Mouse (Mus musculus): ENCODE measurements around the gene Gm8122. TPM values are rescaled to one million over a fixed set of nuclear protein-coding genes. Genes with fewer than 3 reads are reported as not detected.
"Not testable (repeated sequence)": the region's sequence is repeated elsewhere in the genome, so short reads cannot be mapped to it uniquely, and the experiment has no call there.

Gm8122 gene
- not detected in 2 replicates for polyA plus RNA-seq (2014; fragmentation: Nextera tagmentation; extraction: Ambion mirVana)

GRCm38 (mm10) chr14:43235204-43235603, at the start of gene Gm8122:
Gm8122 (minus strand) TSS chr14:43235304.
- not testable (repeated sequence) for DNase-seq (ENCODE audit: low spot score); ATAC-seq (replicated peaks; ENCODE audit: insufficient number of reproducible peaks, low FRiP score, low TSS enrichment, low read depth); H3K27me3 ChIP-seq (ENCODE audit: control insufficient read depth, insufficient read depth, low read length); H3K4me1 ChIP-seq (ENCODE audit: control insufficient read depth, insufficient read depth, low read length); H3K9me3 ChIP-seq (replicated peaks; ENCODE audit: control insufficient read depth, low read length); H3K9ac ChIP-seq (replicated peaks; ENCODE audit: low read length); H3K4me2 ChIP-seq (ENCODE audit: low read depth, low read length); H3K4me3 ChIP-seq (ENCODE audit: low read depth, low read length); H3K36me3 ChIP-seq (replicated peaks; ENCODE audit: control insufficient read depth, insufficient read depth, low read depth, low read length); H3K27ac ChIP-seq (replicated peaks; ENCODE audit: low read depth, low read length)
- WGBS = 97% methylated on average over 3 of the region's 4 CpGs

GRCm38 (mm10) chr14:43278681-43279080, 43.6 kb upstream of the Gm8122 start:
- not testable (repeated sequence) for H3K4me2 ChIP-seq (ENCODE audit: low read depth, low read length); H3K27ac ChIP-seq (replicated peaks; ENCODE audit: low read depth, low read length); H3K9me3 ChIP-seq (replicated peaks; ENCODE audit: control insufficient read depth, low read length); H3K27me3 ChIP-seq (ENCODE audit: control insufficient read depth, insufficient read depth, low read length); H3K4me1 ChIP-seq (ENCODE audit: control insufficient read depth, insufficient read depth, low read length); DNase-seq (ENCODE audit: low spot score); H3K4me3 ChIP-seq (ENCODE audit: low read depth, low read length); H3K9ac ChIP-seq (replicated peaks; ENCODE audit: low read length); ATAC-seq (replicated peaks; ENCODE audit: insufficient number of reproducible peaks, low FRiP score, low TSS enrichment, low read depth); H3K36me3 ChIP-seq (replicated peaks; ENCODE audit: control insufficient read depth, insufficient read depth, low read depth, low read length)
- WGBS = 90% methylated on average over 3 of the region's 3 CpGs

GRCm38 (mm10) chr14:43278146-43278545, 43.0 kb upstream of the Gm8122 start:
- 76% methylated on average over 4 of the region's 4 CpGs for WGBS
- not testable (repeated sequence) for H3K9ac ChIP-seq (replicated peaks; ENCODE audit: low read length); DNase-seq (ENCODE audit: low spot score); H3K4me2 ChIP-seq (ENCODE audit: low read depth, low read length); H3K27ac ChIP-seq (replicated peaks; ENCODE audit: low read depth, low read length); H3K4me3 ChIP-seq (ENCODE audit: low read depth, low read length); H3K4me1 ChIP-seq (ENCODE audit: control insufficient read depth, insufficient read depth, low read length); ATAC-seq (replicated peaks; ENCODE audit: insufficient number of reproducible peaks, low FRiP score, low TSS enrichment, low read depth); H3K36me3 ChIP-seq (replicated peaks; ENCODE audit: control insufficient read depth, insufficient read depth, low read depth, low read length); H3K9me3 ChIP-seq (replicated peaks; ENCODE audit: control insufficient read depth, low read length); H3K27me3 ChIP-seq (ENCODE audit: control insufficient read depth, insufficient read depth, low read length)

GRCm38 (mm10) chr14:43277468-43277867, 42.4 kb upstream of the Gm8122 start:
- not testable (repeated sequence) for H3K9ac ChIP-seq (replicated peaks; ENCODE audit: low read length); H3K4me3 ChIP-seq (ENCODE audit: low read depth, low read length); H3K4me1 ChIP-seq (ENCODE audit: control insufficient read depth, insufficient read depth, low read length); H3K9me3 ChIP-seq (replicated peaks; ENCODE audit: control insufficient read depth, low read length); H3K36me3 ChIP-seq (replicated peaks; ENCODE audit: control insufficient read depth, insufficient read depth, low read depth, low read length); H3K27me3 ChIP-seq (ENCODE audit: control insufficient read depth, insufficient read depth, low read length); DNase-seq (ENCODE audit: low spot score); ATAC-seq (replicated peaks; ENCODE audit: insufficient number of reproducible peaks, low FRiP score, low TSS enrichment, low read depth); H3K27ac ChIP-seq (replicated peaks; ENCODE audit: low read depth, low read length); H3K4me2 ChIP-seq (ENCODE audit: low read depth, low read length)
- 73% methylated on average over 2 of the region's 2 CpGs for WGBS

- not testable (repeated sequence) for H3K4me1 ChIP-seq (ENCODE audit: control insufficient read depth, insufficient read depth, low read length); H3K4me2 ChIP-seq (ENCODE audit: low read depth, low read length); H3K27ac ChIP-seq (replicated peaks; ENCODE audit: low read depth, low read length); H3K4me3 ChIP-seq (ENCODE audit: low read depth, low read length); H3K27me3 ChIP-seq (ENCODE audit: control insufficient read depth, insufficient read depth, low read length); ATAC-seq (replicated peaks; ENCODE audit: insufficient number of reproducible peaks, low FRiP score, low TSS enrichment, low read depth); H3K36me3 ChIP-seq (replicated peaks; ENCODE audit: control insufficient read depth, insufficient read depth, low read depth, low read length); DNase-seq (ENCODE audit: low spot score); H3K9ac ChIP-seq (replicated peaks; ENCODE audit: low read length); H3K9me3 ChIP-seq (replicated peaks; ENCODE audit: control insufficient read depth, low read length)
- WGBS = 88% methylated on average over 1 of the region's 1 CpGs
Measured at GRCm38 (mm10) chr14:43275752-43276151, 40.6 kb upstream of the Gm8122 start.

GRCm38 (mm10) chr14:43274986-43275511, 39.9 kb upstream of the Gm8122 start, which contains the start of gene Gm9732:
Gm9732 (plus strand) TSS chr14:43275036.
- H3K4me2 ChIP-seq (ENCODE audit: low read depth, low read length); DNase-seq (ENCODE audit: low spot score); H3K27me3 ChIP-seq (ENCODE audit: control insufficient read depth, insufficient read depth, low read length); ATAC-seq (replicated peaks; ENCODE audit: insufficient number of reproducible peaks, low FRiP score, low TSS enrichment, low read depth); H3K9me3 ChIP-seq (replicated peaks; ENCODE audit: control insufficient read depth, low read length); H3K27ac ChIP-seq (replicated peaks; ENCODE audit: low read depth, low read length); H3K9ac ChIP-seq (replicated peaks; ENCODE audit: low read length); H3K36me3 ChIP-seq (replicated peaks; ENCODE audit: control insufficient read depth, insufficient read depth, low read depth, low read length); H3K4me3 ChIP-seq (ENCODE audit: low read depth, low read length); H3K4me1 ChIP-seq (ENCODE audit: control insufficient read depth, insufficient read depth, low read length): not testable (repeated sequence)
- 90% methylated on average over 8 of the region's 8 CpGs for WGBS

- not testable (repeated sequence) for H3K9ac ChIP-seq (replicated peaks; ENCODE audit: low read length); H3K36me3 ChIP-seq (replicated peaks; ENCODE audit: control insufficient read depth, insufficient read depth, low read depth, low read length); H3K4me2 ChIP-seq (ENCODE audit: low read depth, low read length); H3K9me3 ChIP-seq (replicated peaks; ENCODE audit: control insufficient read depth, low read length); H3K4me1 ChIP-seq (ENCODE audit: control insufficient read depth, insufficient read depth, low read length); H3K27ac ChIP-seq (replicated peaks; ENCODE audit: low read depth, low read length); H3K4me3 ChIP-seq (ENCODE audit: low read depth, low read length); H3K27me3 ChIP-seq (ENCODE audit: control insufficient read depth, insufficient read depth, low read length); DNase-seq (ENCODE audit: low spot score); ATAC-seq (replicated peaks; ENCODE audit: insufficient number of reproducible peaks, low FRiP score, low TSS enrichment, low read depth)
- 83% methylated on average over 1 of the region's 1 CpGs for WGBS
Measured at GRCm38 (mm10) chr14:43273161-43273560, 38.1 kb upstream of the Gm8122 start.

GRCm38 (mm10) chr14:43269211-43269610, 34.1 kb upstream of the Gm8122 start:
- not testable (repeated sequence) for DNase-seq (ENCODE audit: low spot score)

More at GRCm38 (mm10) chr14:43269211-43269610, 34.1 kb upstream of the Gm8122 start:
- 88% methylated on average over 3 of the region's 3 CpGs for WGBS
- H3K27ac ChIP-seq (replicated peaks; ENCODE audit: low read depth, low read length); H3K4me3 ChIP-seq (ENCODE audit: low read depth, low read length); H3K4me1 ChIP-seq (ENCODE audit: control insufficient read depth, insufficient read depth, low read length); H3K4me2 ChIP-seq (ENCODE audit: low read depth, low read length); ATAC-seq (replicated peaks; ENCODE audit: insufficient number of reproducible peaks, low FRiP score, low TSS enrichment, low read depth); H3K36me3 ChIP-seq (replicated peaks; ENCODE audit: control insufficient read depth, insufficient read depth, low read depth, low read length); H3K27me3 ChIP-seq (ENCODE audit: control insufficient read depth, insufficient read depth, low read length); H3K9ac ChIP-seq (replicated peaks; ENCODE audit: low read length); H3K9me3 ChIP-seq (replicated peaks; ENCODE audit: control insufficient read depth, low read length): not testable (repeated sequence)

All from embryonic facial prominence, embryonic 11.5 days (tissue).